13 mouse cellular contexts compared by ENCODE assay signal in genomic region chr15:84380181-84380580, GRCm38 (mm10). TPM values are rescaled to one million over a fixed set of nuclear protein-coding genes. Genes with fewer than 3 reads are reported as not detected.
DNase-seq lines count a peak whose midpoint lies in the region; ATAC-seq and TF ChIP-seq lines count a peak whose summit lies in the region.
"Had no signal": no experiment of that assay in that cellular context is flagged by ENCODE, and none has a peak within 500 bp of the region (broad histone marks: within the 10 kb centered on the region; RNA-seq: fewer than 3 reads in every experiment).

No protein-coding gene starts in this region.

- H3K4me1 ChIP-seq in intestine, postnatal 0 days (replicated peaks; ENCODE audit: control insufficient read depth, insufficient read depth, low read length), result no peaks in the 10 kb centered on the region
- H3K4me1 ChIP-seq: forebrain, embryonic 13.5 days had no signal

- H3K27me3 ChIP-seq in intestine, postnatal 0 days (replicated peaks; ENCODE audit: control insufficient read depth, insufficient read depth, low read length), result no peaks in the 10 kb centered on the region
- H3K27me3 ChIP-seq: forebrain, embryonic 13.5 days had no signal

- H3K4me3 ChIP-seq in intestine, postnatal 0 days (ENCODE audit: low read depth, low read length), result no peak overlapping the region
- H3K4me3 ChIP-seq: forebrain, embryonic 13.5 days had no signal

- intact Hi-C loops in left cerebral cortex, postnatal 10 days (cut with DNase I), result no loop called here

- no peak for TF ChIP-seq CTCF in intestine, postnatal 0 days (IDR thresholded peaks at IDR 0.05; ENCODE audit: low read depth)

- ATAC-seq in intestine, postnatal 0 days, result peak; percentile 91
- ATAC-seq: forebrain, embryonic 13.5 days had no signal

- no peak overlapping the region for H3K9ac ChIP-seq in intestine, postnatal 0 days (ENCODE audit: low read depth, low read length)
- H3K9ac ChIP-seq: forebrain, embryonic 13.5 days; liver, embryonic 14.5 days had no signal

- H3K36me3 ChIP-seq in intestine, postnatal 0 days (ENCODE audit: control insufficient read depth, insufficient read depth), result no peaks in the 10 kb centered on the region

- peak overlapping the region; percentile 9; the same call in 1 of the 2 replicates for H3K27ac ChIP-seq in intestine, postnatal 0 days (ENCODE audit: low read depth, low read length)
- H3K27ac ChIP-seq: forebrain, embryonic 13.5 days; liver, embryonic 14.5 days had no signal

- no peak overlapping the region for H3K4me2 ChIP-seq in intestine, postnatal 0 days (replicated peaks; ENCODE audit: low read depth)
- H3K4me2 ChIP-seq: forebrain, embryonic 13.5 days had no signal

- peak; percentile 72 for DNase-seq in urinary bladder, postnatal 14 days (ENCODE audit: low spot score)
- no peak for DNase-seq in urinary bladder, postnatal 10 days (ENCODE audit: low spot score)
- peak; percentile 41 to 86 for DNase-seq in kidney, postnatal 25 days
- DNase-seq in left cerebral cortex, adult 8-10 months (ENCODE audit: low spot score in 2 of 2), result no peak
- DNase-seq in left cerebral cortex, postnatal 10 days (ENCODE audit: extremely low spot score in 1 of 2, low spot score in 2 of 2), result no peak
- DNase-seq in layer of hippocampus, postnatal 36 days, result no peak
- DNase-seq: cerebellum, adult 2 months; gastrocnemius, postnatal 36 days; lung, postnatal 36 days; right cerebral cortex, postnatal 4 days had no signal

- no peaks in the 10 kb centered on the region for H3K9me3 ChIP-seq in intestine, postnatal 0 days (ENCODE audit: control insufficient read depth)

- WGBS in intestine, postnatal 0 days, result 37% methylated on average over 10 of the region's 10 CpGs

RNA-seq across cellular contexts. Expression of gene Parvg, which starts 56.4 kb away (rescaled TPM):
- 1.1 and 1.2 TPM in 2 replicates for polyA plus RNA-seq in intestine, postnatal 0 days (2015; fragmentation: Nextera tagmentation; extraction: Ambion mirVana)
- total RNA-seq in left cerebral cortex, adult 8-10 months (2022), result 10 to 100 TPM in 2 of 4 experiments, 1 to 10 TPM in 2; 7.8 to 14.1 (median 10.4) TPM
- total RNA-seq in left cerebral cortex, postnatal 10 days (2021), result 1 to 10 TPM; 5.1 to 6.6 TPM
- 10 to 100 TPM; 15.8 to 24.3 TPM for total RNA-seq in layer of hippocampus, postnatal 36 days (2021)

Comparison
In these comparisons a context has a peak if more than half of its experiments do, and no peak if none do; other contexts are left out.
1. DNase-seq: peak in urinary bladder, postnatal 14 days (single experiment) and kidney, postnatal 25 days (2 of 2); none in urinary bladder, postnatal 10 days (single experiment), left cerebral cortex, adult 8-10 months (0 of 2), left cerebral cortex, postnatal 10 days (0 of 2) and layer of hippocampus, postnatal 36 days (0 of 2).